Mouse (Mus musculus) right cerebral cortex, adult 2 months (tissue): ENCODE results near the gene Atf7ip2.
"Not testable (repeated sequence)": the region's sequence is repeated elsewhere in the genome, so short reads cannot be mapped to it uniquely, and the experiment has no call there.

ENCODE experiments used
- DNase-seq, 2 experiments: peaks; one replicate each; pipeline ENCODE4 v3.0.0; 2021 to 2022; ENCODE audit warnings: low spot score in 2 of 2

The Atf7ip2 gene

DNA sequence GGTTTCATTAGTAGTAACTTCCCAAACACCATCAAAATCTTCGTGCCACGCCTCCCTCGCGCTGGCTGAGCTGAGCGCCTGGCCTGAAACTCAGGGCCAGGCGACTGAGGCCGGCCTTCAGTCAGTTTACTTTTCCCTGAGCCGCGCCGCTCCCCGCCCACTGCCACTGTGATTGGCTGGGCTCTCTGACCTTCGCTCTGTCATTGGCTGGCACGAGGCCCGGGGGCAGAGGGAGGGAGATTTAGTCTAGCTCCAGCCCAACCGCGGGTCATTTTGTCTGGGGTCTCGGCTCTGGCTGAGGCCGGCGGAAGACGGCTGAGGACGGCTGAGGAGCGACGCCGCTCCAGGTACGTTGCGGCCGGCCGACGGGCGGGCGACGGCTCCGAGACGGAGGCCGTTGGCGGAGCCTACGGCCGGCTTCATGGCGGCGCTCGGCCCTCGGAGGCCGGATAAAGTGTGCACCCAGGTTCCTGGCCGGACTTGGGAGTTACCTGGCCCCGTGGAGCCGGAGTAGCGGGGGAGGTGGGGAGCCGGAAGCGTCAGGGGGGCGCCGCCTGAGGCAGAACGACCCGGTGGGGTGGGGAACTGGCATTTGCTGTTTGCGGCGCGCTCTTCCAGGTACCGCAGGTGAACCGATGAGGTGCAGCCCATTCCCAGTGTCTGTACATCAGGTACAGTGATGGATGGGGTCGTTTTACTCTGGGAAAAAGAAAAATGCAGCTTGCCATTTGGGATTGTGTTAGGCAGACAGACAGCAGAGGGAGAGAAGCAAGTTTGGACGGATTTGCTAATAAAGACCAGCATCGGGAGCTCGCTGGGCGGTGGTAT is at the start of gene Atf7ip2:
Gene Atf7ip2, plus strand, starts transcription at position 34 of the 828 bp plus-strand sequence.
- peak; percentile 76 for DNase-seq

GRCm38 (mm10) chr16:10143166-10143565 is 49.3 kb upstream of the Atf7ip2 start:
- DNase-seq, result no peak

DNA sequence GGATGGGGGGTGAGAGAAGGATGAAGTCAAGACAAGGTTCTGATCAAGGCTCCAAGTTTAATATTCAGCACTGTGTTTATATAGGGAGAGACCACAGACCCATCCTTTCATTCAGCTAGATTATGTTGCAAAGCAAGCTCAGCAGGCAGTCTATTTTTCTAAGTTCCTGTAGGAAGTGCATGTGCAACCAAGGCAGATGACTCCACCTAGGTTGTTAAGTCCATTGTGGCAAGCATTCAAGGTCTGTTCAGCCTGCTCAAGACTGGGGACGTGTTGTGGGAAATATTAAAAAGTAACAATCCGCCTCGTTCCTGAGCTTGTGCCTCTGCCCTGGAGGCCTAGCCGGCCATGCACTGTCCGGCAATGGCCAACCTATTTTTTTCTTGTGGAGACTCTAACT is 45.1 kb upstream of the Atf7ip2 start:
- no peak for DNase-seq

DNA sequence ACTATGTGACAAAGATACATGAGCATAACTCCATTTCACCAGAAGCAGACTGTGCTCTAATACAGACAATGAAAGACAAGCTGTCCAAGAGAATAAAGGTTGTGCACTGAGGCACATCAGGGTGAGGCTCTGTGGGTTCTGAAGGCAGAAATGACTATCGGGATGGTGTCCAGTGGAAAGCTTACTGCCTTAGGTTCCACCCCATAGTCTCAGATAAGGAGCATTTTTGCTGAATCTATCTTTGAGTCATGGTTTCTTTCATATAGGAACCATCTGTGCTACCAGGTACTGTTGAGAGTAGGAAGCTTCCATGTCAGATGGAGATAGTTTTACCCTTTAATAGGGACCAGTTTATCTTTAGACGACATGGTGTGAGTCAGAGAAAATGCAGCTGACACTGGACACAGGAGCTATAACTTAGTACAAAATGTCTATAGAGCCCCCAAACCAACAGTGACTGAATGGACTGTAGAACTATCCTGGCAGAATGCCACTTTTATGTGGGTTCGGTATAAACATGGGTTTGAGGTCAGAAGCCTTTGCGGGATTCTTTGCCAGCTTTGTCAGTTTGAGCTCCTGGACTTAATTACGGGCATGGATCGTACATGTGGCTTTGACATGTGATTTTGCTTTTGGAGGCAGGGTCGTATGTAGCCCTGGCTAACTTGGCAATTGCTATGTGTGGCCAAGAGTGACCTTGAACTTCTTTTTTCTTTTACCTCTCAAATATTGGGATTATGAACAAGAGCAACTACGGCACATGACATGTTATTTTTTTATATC is 23.2 kb upstream of the Atf7ip2 start:
- no peak for DNase-seq

DNA sequence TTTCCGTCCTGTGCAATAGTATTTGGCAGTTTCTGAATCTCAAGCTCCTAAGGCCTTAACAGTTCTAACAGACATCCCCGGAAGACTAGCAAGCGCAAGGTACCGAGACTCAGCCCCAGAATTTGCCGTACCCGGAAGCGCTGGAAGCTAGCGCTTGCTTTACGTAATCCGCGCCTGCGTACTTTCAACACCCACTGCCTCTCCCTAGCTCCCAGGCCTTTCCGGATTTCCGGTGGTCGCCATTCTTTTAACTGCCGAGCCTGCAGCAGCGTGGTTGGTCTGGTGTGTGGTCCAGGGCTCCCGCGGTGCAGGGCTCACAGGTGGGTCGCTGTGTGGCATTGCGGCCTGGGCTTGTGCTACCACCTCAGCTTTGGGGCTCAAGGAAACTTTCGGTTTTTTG is 22.5 kb upstream of the Atf7ip2 start, which contains the start of gene Rpl39l:
Gene Rpl39l, plus strand, starts transcription at position 222 of the 400 bp plus-strand sequence.
- DNase-seq, result no peak

GRCm38 (mm10) chr16:10171276-10171675 is 21.2 kb upstream of the Atf7ip2 start:
- DNase-seq, result no peak

- no peak for DNase-seq
These were observed 20.2 kb upstream of the Atf7ip2 start for GRCm38 (mm10) chr16:10172179-10172820.

- DNase-seq, result not testable (repeated sequence)
These were observed 5.1 kb upstream of the Atf7ip2 start for GRCm38 (mm10) chr16:10187461-10187860.

- DNase-seq, result no peak
These were observed 16.3 kb downstream of the Atf7ip2 start for GRCm38 (mm10) chr16:10208777-10209176.

DNA sequence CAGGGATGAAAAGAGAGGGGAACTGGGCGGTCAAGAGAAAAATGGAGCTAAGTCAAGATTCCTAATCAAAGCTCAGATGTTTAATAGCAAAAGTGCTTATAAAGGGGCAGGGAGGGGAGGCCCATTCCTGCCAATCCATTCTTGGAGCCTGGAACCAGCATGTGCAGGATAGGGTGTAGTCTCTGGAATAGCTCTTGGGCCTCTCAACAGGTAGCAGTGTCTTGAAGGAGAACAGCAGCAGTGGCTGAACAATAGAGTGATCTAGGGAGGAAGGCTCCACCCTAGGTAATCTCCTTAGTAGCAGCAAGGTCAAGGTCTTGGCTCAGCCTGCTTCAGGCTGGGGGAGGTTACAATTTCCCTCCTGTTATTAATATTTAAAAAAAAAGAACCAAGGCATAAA is 23.9 kb downstream of the Atf7ip2 start:
- not testable (repeated sequence) for DNase-seq

GRCm38 (mm10) chr16:10217020-10217419 is 24.5 kb downstream of the Atf7ip2 start:
- DNase-seq, result not testable (repeated sequence)

GRCm38 (mm10) chr16:10227361-10227760 is 34.8 kb downstream of the Atf7ip2 start:
- no peak for DNase-seq

DNA sequence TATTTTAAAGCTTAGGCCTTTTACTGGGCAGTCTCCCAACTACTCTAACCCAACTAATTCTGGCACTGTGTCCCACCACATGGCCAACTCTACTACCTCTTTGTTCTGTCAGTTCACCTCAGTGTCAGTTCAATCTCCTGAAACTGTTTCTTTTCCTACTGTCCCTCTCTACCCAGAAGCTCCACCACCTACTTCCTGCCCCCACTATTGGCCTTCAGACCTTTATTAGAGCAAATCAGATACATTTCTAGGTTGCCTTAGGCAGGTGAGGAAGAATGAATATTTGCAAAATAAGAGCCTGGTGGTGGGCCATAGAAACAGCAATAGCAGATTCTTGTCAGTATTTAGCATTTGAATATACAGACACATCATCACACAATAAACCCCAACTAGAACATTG is 44.1 kb downstream of the Atf7ip2 start:
- DNase-seq, result no peak

DNA sequence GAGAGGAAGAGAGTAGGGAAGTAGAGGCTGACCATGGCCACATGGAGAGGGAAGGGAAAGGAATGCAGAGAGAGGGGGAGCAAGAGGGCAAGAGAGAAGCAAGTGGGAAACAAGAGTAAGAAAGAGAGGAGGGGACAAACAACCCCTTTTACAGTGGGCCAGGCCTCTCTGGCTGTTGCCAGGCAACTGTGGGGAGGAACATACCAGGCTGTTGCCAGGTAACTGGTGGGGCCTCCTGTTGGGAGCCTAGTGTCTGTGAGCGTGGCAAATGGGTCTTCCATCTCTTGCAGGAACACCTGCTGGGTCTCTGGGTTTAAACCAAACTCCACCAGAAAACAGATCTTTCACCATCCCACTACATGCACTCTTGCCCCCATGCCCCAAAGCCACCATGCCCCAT is 61.5 kb downstream of the Atf7ip2 start:
- DNase-seq, result no peak

- peak; percentile 39 to 62 for DNase-seq
These were observed 79.7 kb downstream of the Atf7ip2 start for GRCm38 (mm10) chr16:10272256-10272655.

DNA sequence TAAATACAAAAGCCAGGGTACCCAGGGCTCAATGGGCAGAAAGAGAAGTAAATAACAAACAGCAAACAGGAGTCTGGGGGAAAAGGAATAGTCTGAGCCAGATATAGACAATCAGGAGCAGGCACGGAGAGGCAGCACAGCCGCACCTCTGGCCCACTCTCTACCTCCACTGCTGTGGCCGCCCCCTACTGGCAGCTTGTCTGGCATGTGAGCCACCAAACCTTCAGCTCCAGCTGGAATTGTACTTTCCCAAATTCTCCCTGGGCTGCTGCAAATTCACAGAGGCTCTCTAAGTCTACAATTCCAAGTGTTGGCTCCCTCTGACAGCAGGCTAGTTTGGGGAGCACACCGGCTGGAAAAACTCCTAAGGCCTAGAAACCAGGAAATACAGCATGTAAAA is 82.0 kb downstream of the Atf7ip2 start:
- no peak for DNase-seq

DNA sequence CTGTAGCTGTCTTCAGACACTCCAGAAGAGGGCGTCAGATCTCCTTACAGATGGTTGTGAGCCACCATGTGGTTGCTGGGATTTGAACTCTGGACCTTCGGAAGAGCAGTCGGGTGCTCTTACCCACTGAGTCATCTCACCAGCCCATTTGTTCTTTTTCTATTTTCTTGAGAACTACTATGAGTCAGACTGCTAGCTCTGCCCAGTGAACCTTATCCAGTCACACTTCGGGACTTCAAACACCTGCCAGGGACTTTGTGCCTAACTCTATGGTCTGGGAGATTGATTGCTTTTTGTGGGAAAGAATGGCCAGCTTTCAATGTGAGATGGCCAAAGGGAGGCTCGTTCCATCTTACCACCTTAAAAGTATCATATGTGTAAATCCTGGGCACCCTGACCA is 84.3 kb downstream of the Atf7ip2 start:
- DNase-seq, result not testable (repeated sequence)

- peak; percentile 90 to 95 for DNase-seq
These were observed 87.9 kb downstream of the Atf7ip2 start for GRCm38 (mm10) chr16:10280286-10280951.

GRCm38 (mm10) chr16:10281890-10282289 is 89.4 kb downstream of the Atf7ip2 start:
- DNase-seq, result no peak

- DNase-seq, result peak; percentile 47 to 61
These were observed 94.2 kb downstream of the Atf7ip2 start for GRCm38 (mm10) chr16:10286513-10287268.

- DNase-seq, result no peak
These were observed 95.6 kb downstream of the Atf7ip2 start for GRCm38 (mm10) chr16:10288115-10288514.
